Mouse (Mus musculus) retina, adult 2 months (tissue): ENCODE measurements around the gene Olfr1039.
"Not testable (repeated sequence)": the region's sequence is repeated elsewhere in the genome, so short reads cannot be mapped to it uniquely, and the experiment has no call there.

Source experiments
- DNase-seq: peaks from one replicate; pipeline ENCODE4 v3.0.0-alpha.2; 2012; ENCODE audit warnings: low read depth, low spot score

Gene Olfr1039

GRCm38 (mm10) chr2:86135828-86136227 is at the start of gene Olfr1039:
Gene Olfr1039, minus strand, starts transcription at chr2:86135928.
- no peak for DNase-seq

DNA sequence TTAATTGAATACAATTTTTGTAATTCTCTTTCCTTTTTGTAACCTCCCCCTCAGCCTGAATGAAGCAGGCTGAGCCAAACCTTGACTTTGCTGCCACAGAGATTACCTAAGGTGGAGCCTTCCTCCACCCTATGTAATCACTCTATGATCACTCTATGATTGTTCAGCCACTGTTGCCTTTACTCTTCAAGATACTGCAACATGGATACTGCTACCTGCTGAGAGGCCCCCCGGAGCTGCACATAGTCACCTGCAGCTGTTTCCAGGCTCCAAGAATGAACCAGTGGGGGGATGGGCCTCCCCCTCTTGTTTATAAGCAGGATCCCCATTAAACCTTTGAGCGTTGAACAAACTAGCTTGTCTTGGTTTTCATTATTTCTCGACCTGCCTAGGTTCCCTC is 44.2 kb upstream of the Olfr1039 start:
- DNase-seq, result no peak

DNA sequence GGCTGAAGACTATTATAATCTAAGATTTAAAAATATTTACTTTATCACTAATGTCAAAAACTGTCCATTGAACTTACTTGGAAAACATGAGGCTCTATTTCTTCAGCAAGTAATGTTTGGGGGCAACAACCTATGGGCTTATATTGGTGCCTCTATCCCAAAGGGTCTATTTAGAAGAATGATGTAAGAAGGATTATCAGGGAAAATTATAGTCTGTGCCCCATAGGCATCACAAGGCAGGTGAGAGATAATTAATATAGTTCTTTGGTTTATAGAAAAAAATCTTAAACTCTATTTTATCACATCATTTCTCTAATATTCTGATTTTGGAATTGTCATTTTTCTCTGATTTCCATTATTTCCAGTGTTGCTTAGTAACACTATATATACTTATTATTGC is 42.0 kb upstream of the Olfr1039 start, which contains the start of gene Olfr1044:
Gene Olfr1044, minus strand, starts transcription at position 101 of the 400 bp plus-strand sequence.
- DNase-seq, result no peak

GRCm38 (mm10) chr2:86175422-86175821 is 39.7 kb upstream of the Olfr1039 start:
- not testable (repeated sequence) for DNase-seq

- DNase-seq, result no peak
These were observed 31.7 kb upstream of the Olfr1039 start, which contains the start of gene Olfr1043 for GRCm38 (mm10) chr2:86167422-86167821. Gene Olfr1043, minus strand, starts transcription at chr2:86167522.

GRCm38 (mm10) chr2:86161738-86162137 is 26.0 kb upstream of the Olfr1039 start, which contains the start of gene Olfr1042:
Gene Olfr1042, minus strand, starts transcription at chr2:86161838.
- no peak for DNase-seq

GRCm38 (mm10) chr2:86146632-86147031 is 10.9 kb upstream of the Olfr1039 start, which contains the start of gene Olfr1040:
Gene Olfr1040, minus strand, starts transcription at chr2:86146732.
- DNase-seq, result no peak

DNA sequence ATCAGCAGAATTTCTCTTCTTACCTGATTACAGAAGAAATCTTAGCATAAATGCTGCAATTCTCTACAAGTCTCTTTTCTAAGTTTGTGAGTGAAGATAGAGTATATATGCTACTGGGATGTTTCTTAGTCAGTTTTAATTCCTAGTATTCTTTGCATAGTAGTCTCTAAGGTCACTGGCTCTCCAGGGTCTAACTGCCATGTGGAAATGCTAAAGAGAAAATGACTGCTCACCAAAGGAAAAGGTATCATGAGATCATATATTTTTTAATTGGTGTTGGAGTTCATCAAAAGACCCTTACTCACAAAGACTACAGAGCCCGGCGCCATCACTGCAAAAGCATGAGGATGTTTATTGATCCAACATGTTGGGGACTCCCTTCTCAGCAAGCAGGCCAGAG is 48.4 kb downstream of the Olfr1039 start, which contains the start of gene Olfr1037:
Gene Olfr1037, minus strand, starts transcription at position 101 of the 400 bp plus-strand sequence.
- DNase-seq, result no peak

DNA sequence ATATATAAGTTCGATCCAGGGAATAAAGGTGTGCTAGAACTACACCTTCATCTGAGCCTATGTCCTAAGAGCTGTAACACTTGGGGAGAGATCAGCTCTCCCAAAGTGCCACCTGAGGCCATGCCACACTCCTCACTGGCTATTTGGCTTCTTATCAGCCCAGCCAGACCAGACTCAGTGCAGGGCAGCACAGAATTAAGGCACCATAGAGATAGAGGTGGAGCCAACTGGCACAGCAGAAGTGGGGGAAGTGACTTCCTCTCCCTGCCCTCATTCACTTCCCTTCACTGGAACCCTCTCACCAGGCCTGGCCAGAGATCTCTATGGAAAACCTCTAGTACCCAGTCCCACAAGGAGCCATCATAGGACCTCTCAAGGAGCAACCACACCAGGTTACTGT is 55.2 kb downstream of the Olfr1039 start:
- not testable (repeated sequence) for DNase-seq
